Mouse (Mus musculus) limb, embryonic 12.5 days (tissue): ENCODE measurements around the gene Ift172. TPM values are rescaled to one million over a fixed set of nuclear protein-coding genes. Genes with fewer than 3 reads are reported as not detected.
A peak's percentile ranks its signal among the peaks of the same experiment; 100 is the strongest.

Experiments used
- ATAC-seq: fragments of 200-750 bp; cut with Nextera tagmentation; 2 replicates; pipeline ENCODE4 v1.8.0; 2017; ENCODE audit warnings: low read depth, moderate TSS enrichment; ENCODE audit not compliant: insufficient number of reproducible peaks, insufficient read depth, low FRiP score, low TSS enrichment
- H3K27ac ChIP-seq: fragments of 300-500 bp; sonication (generic); 2 replicates; pipeline ENCODE4 v1.5.1; 2016; ENCODE audit warnings: mild to moderate bottlenecking, moderate library complexity
- H3K27me3 ChIP-seq: fragments of 300-500 bp; sonication (generic); 2 replicates; pipeline ENCODE4 v1.6.1; 2016; ENCODE audit warnings: mild to moderate bottlenecking, moderate library complexity
- H3K36me3 ChIP-seq: fragments of 300-500 bp; sonication (generic); 2 replicates; pipeline ENCODE4 v1.6.1; 2016; ENCODE audit warnings: mild to moderate bottlenecking, moderate library complexity
- H3K4me1 ChIP-seq: fragments of 300-500 bp; sonication (generic); replicated peaks from 2 replicates; pipeline ENCODE4 v1.6.1; 2016
- H3K4me2 ChIP-seq: fragments of 300-500 bp; sonication (generic); 2 replicates; pipeline ENCODE4 v1.6.1; 2016; ENCODE audit warnings: mild to moderate bottlenecking, moderate library complexity
- H3K4me3 ChIP-seq: fragments of 300-500 bp; sonication (generic); replicated peaks from 2 replicates; pipeline ENCODE4 v1.5.1; 2016; ENCODE audit warnings: mild to moderate bottlenecking
- H3K9ac ChIP-seq: fragments of 300-500 bp; sonication (generic); replicated peaks from 2 replicates; pipeline ENCODE4 v1.6.1; 2016; ENCODE audit warnings: mild to moderate bottlenecking, moderate library complexity
- H3K9me3 ChIP-seq: fragments of 300-500 bp; sonication (generic); 2 replicates; pipeline ENCODE4 v1.6.1; 2016; ENCODE audit warnings: mild to moderate bottlenecking, moderate library complexity
- WGBS: fragments of 180-500 bp; shearing (Covaris S2); methylation state at CpG from one replicate; pipeline ENCODE4 v1.1.7; 2016; 5-methylcytosine and 5-hydroxymethylcytosine counted together
- polyA plus RNA-seq: library from polyadenylated mRNA; unstranded; fragments of >200 nt; fragmentation: Nextera tagmentation; extraction: Ambion mirVana; gene quantifications from 2 replicates; pipeline ENCODE4 v1.2.1, GENCODE M21; 2016

Gene Ift172
- polyA plus RNA-seq, 1 experiment from 2014 or later: 55.4 TPM

GRCm38 (mm10) chr5:31295606-31296141 is 4.8 kb upstream of the Ift172 start, which contains the start of gene Fndc4:
Fndc4 (minus strand) TSS chr5:31296080.
- Histone ChIP-seq H3K9ac (peak within 1 kb of the TSS; percentile 98), H3K36me3 (peaks cover 22% of the 10 kb centered on the region), H3K27ac (peak within 1 kb of the TSS; percentile 76), H3K4me1 (peaks cover 21% of the 10 kb centered on the region), H3K4me2 (peak within 1 kb of the TSS; percentile 90), H3K9me3 (no peaks in the 10 kb centered on the region), H3K27me3 (peaks cover 9% of the 10 kb centered on the region), H3K4me3 (peak within 1 kb of the TSS; percentile 94)
- under 1% methylated on average over 31 of the region's 46 CpGs for WGBS
- ATAC-seq: peak; percentile 72

DNA sequence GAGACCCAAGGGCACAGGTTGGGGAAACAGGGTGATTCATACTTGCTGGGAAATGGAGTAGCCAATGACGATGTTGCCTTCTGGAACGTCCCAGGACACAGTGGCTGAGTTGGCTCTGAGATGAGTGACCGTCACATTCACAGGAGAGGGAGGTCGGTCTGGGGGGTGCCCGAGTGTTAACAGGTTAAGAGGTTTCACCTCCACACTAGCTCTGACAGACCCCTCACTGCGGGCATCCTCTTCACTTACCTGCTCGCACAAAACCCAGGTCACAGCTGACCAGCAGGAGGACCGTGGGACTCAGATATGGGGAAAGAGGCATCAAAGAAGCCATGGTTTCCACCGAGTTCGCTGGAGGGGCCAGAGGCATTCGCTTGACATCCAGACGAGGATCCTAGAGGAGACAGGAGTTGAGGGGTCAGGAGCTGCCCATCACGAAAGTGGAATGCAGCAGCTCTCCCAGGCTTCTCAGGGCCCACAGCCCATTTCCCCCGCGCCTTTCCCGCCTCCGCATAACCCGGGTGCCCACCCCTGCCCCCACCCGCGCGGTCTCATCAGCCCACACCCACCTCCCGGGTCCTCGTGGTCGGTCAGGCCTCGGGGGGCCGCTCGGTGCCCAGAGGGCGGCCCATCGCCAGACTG is 4.2 kb upstream of the Ift172 start:
- ATAC-seq: peak; percentile 26
- Histone ChIP-seq H3K4me2 (peak overlapping the region; percentile 90), H3K27ac (peak overlapping the region; percentile 76), H3K4me3 (peak overlapping the region; percentile 94), H3K9ac (peak overlapping the region; percentile 98), H3K9me3 (no peaks in the 10 kb centered on the region), H3K36me3 (peaks cover 22% of the 10 kb centered on the region), H3K27me3 (peaks cover 9% of the 10 kb centered on the region), H3K4me1 (peaks cover 24% of the 10 kb centered on the region)
- 4% methylated on average over 29 of the region's 29 CpGs for WGBS

DNA sequence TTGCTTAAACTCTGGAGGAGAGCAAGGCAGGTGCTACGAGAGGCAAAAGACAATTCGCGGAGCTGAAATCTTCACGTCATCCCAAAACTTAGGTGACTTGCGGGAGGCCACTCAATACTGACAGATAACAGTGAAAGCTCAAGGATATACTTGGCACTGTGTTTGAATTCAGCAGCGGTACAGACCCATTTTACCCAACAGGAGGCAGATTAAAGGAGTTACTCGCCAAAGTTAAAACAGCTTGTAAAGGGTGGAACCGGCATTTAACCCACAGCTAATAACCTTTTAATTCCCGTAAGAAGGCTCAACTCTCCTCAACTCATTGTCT is 409 bp upstream of the Ift172 start:
- Histone ChIP-seq H3K27ac (peak overlapping the region; percentile 86), H3K4me3 (peak overlapping the region; percentile 55), H3K27me3 (no peaks in the 10 kb centered on the region), H3K9ac (peak overlapping the region; percentile 44), H3K36me3 (peaks cover 33% of the 10 kb centered on the region), H3K4me1 (peaks cover 28% of the 10 kb centered on the region), H3K9me3 (no peaks in the 10 kb centered on the region), H3K4me2 (peak overlapping the region; percentile 80)
- 2% methylated on average over 9 of the region's 9 CpGs for WGBS
- ATAC-seq: no peak

GRCm38 (mm10) chr5:31289626-31290230 is 1.2 kb downstream of the Ift172 start:
- no peaks in the 10 kb centered on the region for H3K27me3 ChIP-seq
- no peak overlapping the region for H3K27ac ChIP-seq
- H3K9me3 ChIP-seq: no peaks in the 10 kb centered on the region
- H3K4me2 ChIP-seq: peak overlapping the region; percentile 80
- ATAC-seq: no peak
- peaks cover 23% of the 10 kb centered on the region for H3K4me1 ChIP-seq
- peaks cover 49% of the 10 kb centered on the region for H3K36me3 ChIP-seq
- WGBS: 82% methylated on average over 3 of the region's 3 CpGs
- H3K9ac ChIP-seq: no peak overlapping the region
- peak overlapping the region; percentile 55; the same call in 1 of the 2 replicates for H3K4me3 ChIP-seq

DNA sequence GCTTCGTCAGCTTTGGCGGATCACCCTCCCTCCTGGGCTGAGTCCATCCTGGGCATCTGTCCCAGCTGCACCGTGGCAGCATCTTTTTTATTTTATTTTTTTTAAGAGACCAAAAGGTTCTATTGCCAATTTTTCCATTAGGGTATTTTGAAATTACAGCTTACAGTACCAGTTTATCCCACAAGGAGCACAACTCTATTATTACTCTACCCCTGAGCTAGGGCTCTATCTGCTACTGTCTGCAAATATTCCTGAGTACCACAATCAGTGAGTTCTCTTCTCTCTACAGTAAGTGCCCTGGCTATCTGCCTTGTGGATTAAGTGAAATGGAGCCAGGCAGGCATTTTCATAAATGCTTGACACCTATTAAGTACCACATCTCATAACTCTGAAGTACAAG is 2.3 kb downstream of the Ift172 start:
- no peak for ATAC-seq
- H3K36me3 ChIP-seq: peaks cover 51% of the 10 kb centered on the region
- H3K27me3 ChIP-seq: no peaks in the 10 kb centered on the region
- H3K9ac ChIP-seq: no peak overlapping the region
- H3K4me1 ChIP-seq: peaks cover 14% of the 10 kb centered on the region
- H3K4me2 ChIP-seq: no peak overlapping the region
- no peaks in the 10 kb centered on the region for H3K9me3 ChIP-seq
- no peak overlapping the region for H3K27ac ChIP-seq
- WGBS: 80% methylated on average over 3 of the region's 3 CpGs
- no peak overlapping the region for H3K4me3 ChIP-seq

DNA sequence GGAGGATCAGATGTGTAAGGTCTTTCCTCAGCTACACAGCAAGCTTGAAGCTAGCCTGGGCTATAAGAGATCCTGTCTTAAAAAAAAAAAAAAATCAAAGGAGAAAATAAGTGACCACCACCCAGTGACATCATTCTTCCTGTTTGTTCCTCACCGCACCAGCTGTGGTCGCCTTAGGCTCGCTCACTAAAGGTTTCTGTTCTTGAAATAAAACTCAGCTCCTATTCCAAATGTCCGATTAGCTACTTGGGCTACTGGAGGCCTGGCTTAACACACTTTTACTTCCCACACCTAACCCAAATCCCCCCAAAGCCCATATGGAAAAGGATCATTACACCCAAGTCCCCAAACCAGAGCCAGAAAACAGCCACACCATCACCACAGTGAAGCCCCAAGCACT is 2.7 kb downstream of the Ift172 start:
- H3K36me3 ChIP-seq: peaks cover 51% of the 10 kb centered on the region

GRCm38 (mm10) chr5:31279245-31279988 is 11.5 kb downstream of the Ift172 start:
- ATAC-seq: no peak
- no peaks in the 10 kb centered on the region for H3K4me1 ChIP-seq

More for the DNA sequence above, 2.7 kb downstream of the Ift172 start:
- no peaks in the 10 kb centered on the region for H3K9me3 ChIP-seq
- WGBS: 74% methylated on average over 4 of the region's 4 CpGs
- no peak for ATAC-seq
- no peak overlapping the region for H3K9ac ChIP-seq
- H3K4me2 ChIP-seq: no peak overlapping the region
- H3K4me3 ChIP-seq: no peak overlapping the region
- H3K4me1 ChIP-seq: peaks cover 14% of the 10 kb centered on the region
- H3K27ac ChIP-seq: no peak overlapping the region
- no peaks in the 10 kb centered on the region for H3K27me3 ChIP-seq

GRCm38 (mm10) chr5:31273018-31273417 is 17.9 kb downstream of the Ift172 start:
- 87% methylated on average over 6 of the region's 6 CpGs for WGBS
- Histone ChIP-seq H3K4me1 (no peaks in the 10 kb centered on the region), H3K9me3 (no peaks in the 10 kb centered on the region), H3K36me3 (peaks cover 87% of the 10 kb centered on the region), H3K9ac (no peak overlapping the region), H3K27ac (no peak overlapping the region), H3K4me3 (no peak overlapping the region), H3K4me2 (no peak overlapping the region), H3K27me3 (no peaks in the 10 kb centered on the region)
- ATAC-seq: no peak

More at GRCm38 (mm10) chr5:31279245-31279988, 11.5 kb downstream of the Ift172 start:
- Histone ChIP-seq H3K4me3 (no peak overlapping the region), H3K9ac (no peak overlapping the region), H3K27ac (no peak overlapping the region), H3K4me2 (no peak overlapping the region), H3K27me3 (no peaks in the 10 kb centered on the region), H3K36me3 (peaks cover 96% of the 10 kb centered on the region), H3K9me3 (no peaks in the 10 kb centered on the region)
- WGBS: 89% methylated on average over 20 of the region's 20 CpGs

DNA sequence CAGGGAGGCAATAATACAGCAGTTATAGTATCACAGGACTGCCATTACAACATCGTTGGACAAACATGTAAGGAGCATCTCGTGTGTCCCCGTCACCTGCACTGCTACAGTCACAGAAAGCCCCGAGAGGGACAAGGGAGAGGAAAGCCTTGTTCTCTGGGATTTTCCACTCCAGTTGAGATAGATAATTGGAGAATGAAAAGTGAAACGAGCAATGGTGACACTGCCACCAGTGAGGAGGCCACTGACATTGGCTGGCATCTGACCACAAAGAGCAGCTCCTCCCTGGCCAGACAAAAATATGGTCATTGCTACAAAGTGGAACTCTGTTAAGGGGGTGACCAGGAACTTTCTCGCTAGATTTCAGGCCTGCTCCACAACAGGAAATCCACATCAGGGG is 23.2 kb downstream of the Ift172 start:
- H3K27ac ChIP-seq: no peak overlapping the region
- H3K9me3 ChIP-seq: no peaks in the 10 kb centered on the region
- H3K4me2 ChIP-seq: no peak overlapping the region
- peaks cover 96% of the 10 kb centered on the region for H3K36me3 ChIP-seq
- 88% methylated on average over 6 of the region's 6 CpGs for WGBS
- no peak overlapping the region for H3K4me3 ChIP-seq
- no peak overlapping the region for H3K9ac ChIP-seq
- no peaks in the 10 kb centered on the region for H3K27me3 ChIP-seq
- H3K4me1 ChIP-seq: no peaks in the 10 kb centered on the region
- ATAC-seq: no peak

DNA sequence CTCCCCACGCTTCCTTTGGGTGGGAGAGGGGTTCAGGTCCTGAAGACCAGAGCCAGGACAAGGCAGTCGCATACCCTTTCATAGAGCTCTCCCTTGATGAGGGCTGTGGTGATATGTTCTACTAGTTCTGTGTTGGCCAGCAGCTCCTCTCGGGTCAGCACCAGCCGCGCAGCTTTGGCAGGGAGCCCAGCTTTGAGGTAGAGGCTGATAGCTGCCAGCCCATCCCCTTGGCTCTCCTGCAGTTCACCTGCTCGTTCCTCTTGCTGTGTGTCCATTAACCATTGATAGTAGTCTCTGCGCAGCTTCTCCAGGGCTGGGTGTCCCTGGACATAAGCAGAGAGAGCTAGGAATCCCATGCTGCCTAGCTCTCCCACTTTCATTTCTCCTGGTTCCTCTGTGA is 24.8 kb downstream of the Ift172 start:
- no peaks in the 10 kb centered on the region for H3K4me1 ChIP-seq
- H3K4me3 ChIP-seq: no peak overlapping the region
- no peaks in the 10 kb centered on the region for H3K9me3 ChIP-seq
- no peak overlapping the region for H3K9ac ChIP-seq
- H3K27me3 ChIP-seq: no peaks in the 10 kb centered on the region
- no peak overlapping the region for H3K27ac ChIP-seq
- no peak overlapping the region for H3K4me2 ChIP-seq
- 89% methylated on average over 7 of the region's 7 CpGs for WGBS
- peaks cover 97% of the 10 kb centered on the region for H3K36me3 ChIP-seq
- ATAC-seq: no peak

DNA sequence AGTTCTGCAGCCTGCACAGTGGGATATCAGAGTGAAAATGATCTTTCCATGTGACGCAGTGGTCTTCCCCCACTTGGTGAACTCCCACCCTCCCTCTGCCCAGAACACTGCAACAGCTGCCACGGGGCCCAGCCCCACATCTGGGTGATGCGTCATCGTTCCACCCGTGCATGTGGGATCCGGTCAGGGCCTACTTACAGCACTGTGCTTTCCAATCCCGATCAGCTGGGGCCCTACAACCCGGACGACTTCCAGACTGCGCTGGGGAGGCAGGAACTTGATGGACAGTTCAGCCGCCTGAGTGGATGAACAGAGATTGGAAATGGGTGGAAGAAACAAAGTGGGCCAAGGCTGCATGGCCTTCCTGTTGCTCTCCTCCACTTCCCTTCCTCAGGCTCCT is 33.3 kb downstream of the Ift172 start:
- no peaks in the 10 kb centered on the region for H3K27me3 ChIP-seq
- peaks cover 11% of the 10 kb centered on the region for H3K4me1 ChIP-seq
- 78% methylated on average over 11 of the region's 11 CpGs for WGBS
- H3K9ac ChIP-seq: no peak overlapping the region
- H3K27ac ChIP-seq: no peak overlapping the region
- H3K9me3 ChIP-seq: no peaks in the 10 kb centered on the region
- no peak overlapping the region for H3K4me3 ChIP-seq
- no peak overlapping the region for H3K4me2 ChIP-seq
- ATAC-seq: no peak
- peaks cover 91% of the 10 kb centered on the region for H3K36me3 ChIP-seq
